Mouse (Mus musculus) yolk sac, embryonic 10.5 days (tissue): ENCODE measurements around the gene Gm3448.

Experiments used
- DNase-seq: peaks from one replicate; pipeline ENCODE4 v3.0.0-alpha.2; 2017; ENCODE audit warnings: low spot score

Gm3448 gene

DNA sequence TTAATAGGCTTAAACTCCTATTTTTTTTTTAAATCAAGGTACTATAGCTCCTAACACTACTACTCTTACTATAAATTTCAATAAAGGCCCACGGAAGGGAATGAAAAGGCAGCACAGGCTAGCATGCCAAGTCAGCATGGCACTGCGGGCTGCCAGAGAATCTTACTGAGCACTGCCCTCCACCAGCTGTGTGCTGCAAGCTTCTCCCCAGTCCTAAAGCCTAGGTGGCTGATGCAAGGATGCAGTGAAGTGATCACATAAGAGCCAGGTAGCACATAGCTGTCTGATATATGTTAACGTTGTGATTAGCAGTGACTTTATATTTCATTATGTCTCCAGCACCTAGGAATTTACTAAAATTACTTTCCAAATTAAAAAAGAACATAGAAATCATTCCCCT is 81.4 kb downstream of the Gm3448 start:
- no peak for DNase-seq

DNA sequence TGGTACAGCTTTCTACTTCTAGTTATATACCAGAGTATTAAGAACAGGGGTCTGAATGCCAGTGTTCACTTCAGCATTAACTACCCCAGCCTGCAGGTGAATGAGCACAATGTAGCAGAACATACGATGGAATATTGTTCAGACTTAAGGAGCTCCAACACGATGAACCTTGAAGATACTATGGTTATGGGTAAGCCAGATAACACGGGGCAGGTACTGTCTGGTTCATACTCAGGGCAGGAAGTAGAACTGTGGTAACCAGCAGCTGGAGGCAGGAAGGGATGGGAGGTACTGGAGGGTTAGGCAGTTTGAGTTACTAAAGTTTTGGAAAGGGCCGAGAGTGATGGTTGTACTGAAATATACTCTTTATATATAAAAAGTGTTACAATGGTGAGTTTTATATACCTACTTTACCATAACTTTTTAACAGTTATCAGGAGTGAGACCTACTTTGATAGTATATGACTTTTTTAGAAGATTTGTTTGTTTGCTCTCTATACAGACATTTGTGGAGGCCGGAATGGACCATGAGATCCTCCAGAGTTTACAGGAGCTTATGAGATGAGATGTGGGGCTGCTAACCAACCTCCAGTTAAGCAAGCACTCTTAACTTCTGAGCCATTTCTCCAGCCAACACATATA is 82.5 kb downstream of the Gm3448 start:
- no peak for DNase-seq

DNA sequence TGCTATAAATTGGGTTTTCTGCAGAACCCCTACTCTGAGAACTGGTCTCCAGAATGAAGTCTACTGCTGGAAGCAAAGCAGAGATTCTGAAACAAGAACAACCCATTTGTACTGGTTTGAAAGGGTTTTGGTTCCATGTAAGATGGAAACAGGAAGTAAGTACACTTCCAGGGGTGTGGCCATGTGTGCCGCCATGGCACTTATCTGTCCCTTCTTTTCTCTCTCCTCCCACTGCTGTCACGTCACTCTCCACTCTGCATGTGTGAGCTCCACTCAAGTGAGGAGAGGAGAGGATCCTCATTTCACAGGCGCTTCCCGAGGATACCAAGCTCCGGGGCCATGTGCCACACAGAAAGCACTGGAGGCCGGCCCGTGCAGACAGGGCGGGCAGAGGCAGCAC is 87.9 kb downstream of the Gm3448 start:
- no peak for DNase-seq

GRCm38 (mm10) chr17:14949161-14949827 is 92.0 kb downstream of the Gm3448 start:
- DNase-seq: no peak
